Mouse (Mus musculus): ENCODE measurements around the gene Bsg. TPM values are rescaled to one million over a fixed set of nuclear protein-coding genes. Genes with fewer than 3 reads are reported as not detected.

Gene Bsg
- total and polyA plus RNA-seq, 3 experiments: 318 to 700 (median 346) TPM

GRCm38 (mm10) chr10:79687513-79687912 lies 16.8 kb upstream of the Bsg start:
- peaks cover 3 to 4% of the 10 kb centered on the region in 2 experiments; a peak in 2 of 4 replicates for H3K36me3 ChIP-seq (ENCODE audit: control insufficient read depth in 1 of 2, insufficient read depth in 2 of 2, low read length in 2 of 2)
- H3K79me2 ChIP-seq (ENCODE audit: control insufficient read depth, insufficient read depth, low read length, poor library complexity): peaks cover 27% of the 10 kb centered on the region
- no peak for TF ChIP-seq TAL1 (IDR thresholded peaks at IDR 0.05; ENCODE audit: low read length)
- TF ChIP-seq TCF12 (IDR thresholded peaks at IDR 0.05; ENCODE audit: low read depth, low read length): no peak
- TF ChIP-seq ZMIZ1 (IDR thresholded peaks at IDR 0.05; ENCODE audit: low read depth, low read length): no peak
- TF ChIP-seq HCFC1 (IDR thresholded peaks at IDR 0.05; ENCODE audit: low read depth, low read length): no peak
- no peak for TF ChIP-seq SMC3 (IDR thresholded peaks at IDR 0.05; ENCODE audit: low read depth, low read length)
- no peak for TF ChIP-seq KAT2A (conservative IDR thresholded peaks at IDR 0.05; ENCODE audit: low read depth, low read length)
- no peak for TF ChIP-seq CHD2 (IDR thresholded peaks at IDR 0.05; ENCODE audit: low read length)
- TF ChIP-seq POLR2A (IDR thresholded peaks at IDR 0.05; ENCODE audit: control insufficient read depth in 1 of 2, insufficient read depth in 1 of 2, low read depth in 1 of 2, low read length in 2 of 2, poor library complexity in 1 of 2): no peak
- no peak for TF ChIP-seq ZKSCAN1 (IDR thresholded peaks at IDR 0.05; ENCODE audit: low read depth, low read length)
- TF ChIP-seq ETS1 (IDR thresholded peaks at IDR 0.05; ENCODE audit: low read depth, low read length): no peak

GRCm38 (mm10) chr10:79688720-79689119 lies 15.6 kb upstream of the Bsg start, which contains the start of gene Gzmm:
Gene Gzmm, plus strand, starts transcription at chr10:79689020.
- Histone ChIP-seq H3K27ac (ENCODE audit: control insufficient read depth, low read depth, low read length) (no peak within 1 kb of the TSS), H3K4me1 (ENCODE audit: control insufficient read depth in 1 of 2, insufficient read depth in 2 of 2, low read length in 2 of 2) (peaks cover 0 to 7% of the 10 kb centered on the region in 2 experiments; a peak in 2 of 4 replicates), H3K4me3 (ENCODE audit: control insufficient read depth in 1 of 2, insufficient read depth in 1 of 2, low read depth in 2 of 2, low read length in 2 of 2) (no peak within 1 kb of the TSS), H3K9me3 (replicated peaks; ENCODE audit: insufficient read depth, low read length) (no peaks in the 10 kb centered on the region), H3K79me2 (ENCODE audit: control insufficient read depth, insufficient read depth, low read length, poor library complexity) (peaks cover 15% of the 10 kb centered on the region), H3K36me3 (ENCODE audit: control insufficient read depth in 1 of 2, insufficient read depth in 2 of 2, low read length in 2 of 2) (peaks cover 3% of the 10 kb centered on the region in 2 experiments; a peak in 2 of 4 replicates), H3K9ac (ENCODE audit: control insufficient read depth, low read depth, low read length, poor library complexity, severe bottlenecking) (no peak within 1 kb of the TSS), H3K27me3 (ENCODE audit: control insufficient read depth in 1 of 2, insufficient read depth in 2 of 2, low read length in 2 of 2) (no peaks in the 10 kb centered on the region)
- no peak for DNase-seq (ENCODE audit: low read depth, low spot score)
- no peak for TF ChIP-seq USF1 (IDR thresholded peaks at IDR 0.05; ENCODE audit: low read depth, low read length)
- TF ChIP-seq ZMIZ1 (IDR thresholded peaks at IDR 0.05; ENCODE audit: low read depth, low read length): no peak
- no peak for TF ChIP-seq USF2 (IDR thresholded peaks at IDR 0.05; ENCODE audit: borderline replicate concordance in 1 of 2, insufficient read depth in 1 of 2, low read depth in 1 of 2, low read length in 2 of 2)
- no peak; the same call in 1 of the 2 replicates for TF ChIP-seq POLR2AphosphoS2 (IDR thresholded peaks at IDR 0.05; ENCODE audit: low read length)
- TF ChIP-seq GATA1 (IDR thresholded peaks at IDR 0.05; ENCODE audit: low read depth, low read length): no peak
- no peak for TF ChIP-seq POLR2A (IDR thresholded peaks at IDR 0.05; ENCODE audit: control insufficient read depth in 1 of 2, insufficient read depth in 1 of 2, low read depth in 1 of 2, low read length in 2 of 2, poor library complexity in 1 of 2)
- TF ChIP-seq TCF12 (IDR thresholded peaks at IDR 0.05; ENCODE audit: low read depth, low read length): no peak
- no peak for TF ChIP-seq ZNF384 (IDR thresholded peaks at IDR 0.05; ENCODE audit: low read depth, low read length)

More at GRCm38 (mm10) chr10:79687513-79687912, 16.8 kb upstream of the Bsg start:
- no peak for DNase-seq (ENCODE audit: low read depth, low spot score)
- H3K27me3 ChIP-seq (ENCODE audit: control insufficient read depth in 1 of 2, insufficient read depth in 2 of 2, low read length in 2 of 2): no peaks in the 10 kb centered on the region
- no peak overlapping the region for H3K9ac ChIP-seq (ENCODE audit: control insufficient read depth, low read depth, low read length, poor library complexity, severe bottlenecking)
- no peaks in the 10 kb centered on the region for H3K9me3 ChIP-seq (replicated peaks; ENCODE audit: insufficient read depth, low read length)
- peaks cover 2 to 13% of the 10 kb centered on the region in 2 experiments; a peak in 3 of 4 replicates for H3K4me1 ChIP-seq (ENCODE audit: control insufficient read depth in 1 of 2, insufficient read depth in 2 of 2, low read length in 2 of 2)
- no peak overlapping the region for H3K27ac ChIP-seq (ENCODE audit: control insufficient read depth, low read depth, low read length)
- no peak overlapping the region for H3K4me3 ChIP-seq (ENCODE audit: control insufficient read depth in 1 of 2, insufficient read depth in 1 of 2, low read depth in 2 of 2, low read length in 2 of 2)
